Mouse (Mus musculus): Measurements from ENCODE around the gene Pram1. TPM values are rescaled to one million over a fixed set of nuclear protein-coding genes. Genes with fewer than 3 reads are reported as not detected.

The Pram1 gene
- polyA plus RNA-seq, 1 experiment, result 3.1 TPM

- Histone ChIP-seq H3K27ac (ENCODE audit: insufficient read depth, low read length) (peak overlapping the region; percentile 86), H3K4me1 (ENCODE audit: control insufficient read depth, insufficient read depth, insufficient read length) (peaks cover 4% of the 10 kb centered on the region; the same call in 1 of the 2 replicates), H3K36me3 (ENCODE audit: control insufficient read depth, insufficient read depth, low read length) (peaks cover 1% of the 10 kb centered on the region; the same call in 1 of the 2 replicates), H3K4me3 (ENCODE audit: extremely low read depth, insufficient read depth, insufficient read length) (peak overlapping the region; percentile 86), H3K27me3 (ENCODE audit: control insufficient read depth, insufficient read depth, low read length) (no peaks in the 10 kb centered on the region)
- 1% methylated on average over 44 of the region's 44 CpGs for WGBS
- peak; percentile 66 to 67 for DNase-seq (ENCODE audit: low read depth in 1 of 2, low spot score in 2 of 2)
- no peak for TF ChIP-seq POLR2A (IDR thresholded peaks at IDR 0.05; ENCODE audit: low read depth, low read length)
- TF ChIP-seq CTCF (IDR thresholded peaks at IDR 0.05; ENCODE audit: extremely low read depth, insufficient read depth, insufficient read length, insufficient replicate concordance), result peak; percentile 15; the same call in 1 of the 2 replicates
Observed at GRCm38 (mm10) chr17:33684671-33685231, 46.9 kb downstream of the Pram1 start.

GRCm38 (mm10) chr17:33685249-33685653 lies 47.4 kb downstream of the Pram1 start:
- H3K4me1 ChIP-seq (ENCODE audit: control insufficient read depth, insufficient read depth, insufficient read length), result peaks cover 4% of the 10 kb centered on the region; the same call in 1 of the 2 replicates
- DNase-seq (ENCODE audit: low read depth in 1 of 2, low spot score in 2 of 2), result peak; percentile 92 to 99
- H3K27ac ChIP-seq (ENCODE audit: insufficient read depth, low read length), result peak overlapping the region; percentile 86
- H3K36me3 ChIP-seq (ENCODE audit: control insufficient read depth, insufficient read depth, low read length), result peaks cover 1% of the 10 kb centered on the region; the same call in 1 of the 2 replicates
- WGBS, result under 1% methylated on average over 42 of the region's 42 CpGs
- TF ChIP-seq POLR2A (IDR thresholded peaks at IDR 0.05; ENCODE audit: low read depth, low read length) (peak; percentile 87), CTCF (IDR thresholded peaks at IDR 0.05; ENCODE audit: extremely low read depth, insufficient read depth, insufficient read length, insufficient replicate concordance) (no peak)
- no peaks in the 10 kb centered on the region for H3K27me3 ChIP-seq (ENCODE audit: control insufficient read depth, insufficient read depth, low read length)
- peak overlapping the region; percentile 86 for H3K4me3 ChIP-seq (ENCODE audit: extremely low read depth, insufficient read depth, insufficient read length)

GRCm38 (mm10) chr17:33686760-33687159 lies 48.9 kb downstream of the Pram1 start, which contains the start of gene Hnrnpm:
Gene Hnrnpm (minus strand): TSS chr17:33686860.
- WGBS, result 89% methylated on average over 1 of the region's 1 CpGs
- DNase-seq (ENCODE audit: low read depth in 1 of 2, low spot score in 2 of 2), result no peak
- no peak within 1 kb of the TSS for H3K4me3 ChIP-seq (ENCODE audit: extremely low read depth, insufficient read depth, insufficient read length)
- H3K36me3 ChIP-seq (ENCODE audit: control insufficient read depth, insufficient read depth, low read length), result peaks cover 7% of the 10 kb centered on the region
- H3K27ac ChIP-seq (ENCODE audit: insufficient read depth, low read length), result no peak within 1 kb of the TSS
- H3K4me1 ChIP-seq (ENCODE audit: control insufficient read depth, insufficient read depth, insufficient read length), result peaks cover 4% of the 10 kb centered on the region; the same call in 1 of the 2 replicates
- TF ChIP-seq CTCF (IDR thresholded peaks at IDR 0.05; ENCODE audit: extremely low read depth, insufficient read depth, insufficient read length, insufficient replicate concordance), result no peak
- H3K27me3 ChIP-seq (ENCODE audit: control insufficient read depth, insufficient read depth, low read length), result no peaks in the 10 kb centered on the region

Other genes starting within 250 kb of the Pram1 start
- gene Zfp101, start 243.4 kb upstream of the Pram1 start, polyA plus RNA-seq (2012; rRNA removed), result 0.92 and 1.1 TPM in 2 replicates
- gene Actl9, start 205.2 kb upstream of the Pram1 start, polyA plus RNA-seq (2012; rRNA removed), result 0.06 and 0.09 TPM in 2 replicates
- gene Adamts10, start 113.9 kb upstream of the Pram1 start, polyA plus RNA-seq (2012; rRNA removed), result 97.2 and 110 TPM in 2 replicates
- gene Myo1f, start 82.3 kb upstream of the Pram1 start, polyA plus RNA-seq (2012; rRNA removed), result 24.4 and 28.6 TPM in 2 replicates
- 69.8 and 83.5 TPM in 2 replicates for gene Zfp414, start 9.0 kb upstream of the Pram1 start, polyA plus RNA-seq (2012; rRNA removed)
- gene Hnrnpm, start 48.8 kb downstream of the Pram1 start, polyA plus RNA-seq (2012; rRNA removed), result 87.3 and 103 TPM in 2 replicates
- gene March2, start 80.6 kb downstream of the Pram1 start, polyA plus RNA-seq (2012; rRNA removed), result 194 and 290 TPM in 2 replicates
- 225 and 270 TPM in 2 replicates for gene Rab11b, start 122.5 kb downstream of the Pram1 start, polyA plus RNA-seq (2012; rRNA removed)
- 15.6 and 21.5 TPM in 2 replicates for gene Angptl4, start 143.8 kb downstream of the Pram1 start, polyA plus RNA-seq (2012; rRNA removed)
- gene Kank3, start 172.5 kb downstream of the Pram1 start, polyA plus RNA-seq (2012; rRNA removed), result 56.8 and 74.6 TPM in 2 replicates
- gene Rps28, start 186.5 kb downstream of the Pram1 start, polyA plus RNA-seq (2012; rRNA removed), result 746 and 860 TPM in 2 replicates
- 158 and 201 TPM in 2 replicates for gene Ndufa7, start 186.5 kb downstream of the Pram1 start, polyA plus RNA-seq (2012; rRNA removed)
- gene Cd320, start 205.0 kb downstream of the Pram1 start, polyA plus RNA-seq (2012; rRNA removed), result 11.6 and 19.2 TPM in 2 replicates
- 3.2 and 9.3 TPM in 2 replicates for gene Gm7029, start 235.8 kb downstream of the Pram1 start, polyA plus RNA-seq (2012; rRNA removed)